Mouse (Mus musculus) thymus, adult 18-20 months (tissue): ENCODE results near the gene Cdk10.

Experiments
- DNase-seq, 2 experiments: peaks; one replicate each; pipeline ENCODE4 v3.0.0; 2022; ENCODE audit warnings: mixed read lengths in 2 of 2

Cdk10 gene

DNA sequence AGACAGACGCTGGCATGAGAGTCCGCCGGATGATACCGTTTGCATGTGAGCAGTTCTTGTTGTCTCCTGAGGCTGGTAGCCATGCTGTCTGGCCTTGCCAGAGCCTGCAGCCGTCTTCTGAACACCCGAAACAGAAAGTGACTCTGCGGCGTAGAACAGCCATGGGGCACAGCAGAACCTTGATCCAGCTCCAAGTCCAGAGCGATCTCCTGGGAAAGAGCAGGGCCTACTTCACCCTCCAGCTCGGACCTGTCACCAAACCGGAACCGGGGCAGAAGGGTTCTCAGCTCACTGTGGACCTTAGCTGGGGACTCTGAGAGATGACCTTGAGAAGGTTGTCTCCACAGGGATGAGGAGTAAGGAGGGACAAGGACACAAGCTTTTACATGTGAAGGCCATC, 50.5 kb downstream of the Cdk10 start:
- no peak for DNase-seq

DNA sequence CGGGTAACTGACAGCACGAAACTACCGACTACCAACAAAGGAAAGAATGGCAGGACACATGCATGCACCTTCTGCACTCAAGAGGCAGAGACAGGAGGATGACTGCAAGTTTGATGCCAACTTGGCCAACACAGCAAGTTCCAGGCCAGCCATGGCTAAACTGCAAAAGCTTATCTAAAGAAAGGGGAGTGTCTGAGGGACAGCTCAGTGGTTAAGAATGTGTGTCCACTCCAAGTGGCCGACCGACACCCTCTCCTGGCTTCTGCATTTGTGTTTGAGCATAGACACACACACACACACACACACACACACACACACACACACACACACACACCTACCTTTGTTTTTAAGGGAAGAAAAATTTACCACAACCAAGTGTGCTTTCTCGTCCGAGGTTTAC, 53.8 kb downstream of the Cdk10 start:
- DNase-seq, result no peak

DNA sequence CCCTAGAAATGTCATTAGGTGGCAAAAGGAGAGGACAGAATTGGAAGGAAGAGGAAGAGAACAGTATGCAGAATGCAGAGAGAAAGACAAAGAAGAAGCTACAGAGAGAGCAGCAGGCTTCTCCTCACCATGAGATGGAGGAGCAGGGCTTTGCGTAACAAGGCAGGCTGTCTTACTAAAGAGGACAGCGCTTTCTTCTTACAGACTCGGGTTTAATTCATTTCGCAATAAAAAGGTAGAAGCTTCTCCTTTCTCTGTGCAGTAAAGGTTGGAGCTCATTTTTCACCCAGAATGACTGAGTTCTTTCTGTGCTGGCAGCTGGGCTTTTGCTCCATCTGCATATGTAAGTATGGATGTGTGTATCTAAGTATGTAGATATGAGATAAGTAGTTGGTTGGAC, 55.2 kb downstream of the Cdk10 start:
- DNase-seq, result no peak

DNA sequence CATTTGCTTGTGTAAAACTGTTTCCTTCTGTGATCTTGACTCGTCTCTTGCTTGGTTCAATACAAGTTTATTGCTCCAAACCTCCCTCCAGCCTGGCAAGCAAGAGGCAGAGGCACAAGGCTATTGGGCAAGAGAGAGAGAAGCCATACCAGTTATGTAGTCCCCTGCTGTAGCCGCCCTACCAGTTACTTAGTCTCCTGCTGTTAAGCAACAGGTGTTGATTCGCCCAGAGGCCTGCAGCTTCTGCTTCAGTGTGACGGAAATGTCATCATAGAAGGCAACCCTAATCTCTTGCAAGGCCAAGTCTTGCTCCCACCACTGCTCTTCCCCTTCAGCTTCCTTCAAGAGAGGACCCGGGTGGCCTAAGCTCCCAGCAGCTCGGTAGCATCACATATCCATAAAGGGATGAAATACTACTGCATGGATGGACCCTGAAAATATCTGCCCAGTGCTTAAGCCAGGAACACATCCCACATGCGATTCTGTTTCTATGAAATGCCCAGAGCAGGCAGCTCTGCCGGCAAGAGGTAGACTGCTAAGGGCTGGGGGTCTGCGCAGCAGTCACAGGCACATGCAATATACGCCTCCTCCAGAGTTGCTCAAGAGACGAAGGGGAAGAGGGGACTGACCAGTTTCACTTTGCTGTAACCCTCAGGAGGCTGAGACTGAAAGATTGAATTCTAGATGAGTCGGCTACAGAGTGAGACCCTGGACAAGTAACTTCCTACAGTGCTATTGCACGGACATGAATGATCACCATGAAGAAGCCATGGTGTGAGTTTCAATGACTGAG, 55.9 kb downstream of the Cdk10 start:
- DNase-seq, result no peak
